21 mouse cellular contexts compared by ENCODE assay signal in the genomic region with DNA sequence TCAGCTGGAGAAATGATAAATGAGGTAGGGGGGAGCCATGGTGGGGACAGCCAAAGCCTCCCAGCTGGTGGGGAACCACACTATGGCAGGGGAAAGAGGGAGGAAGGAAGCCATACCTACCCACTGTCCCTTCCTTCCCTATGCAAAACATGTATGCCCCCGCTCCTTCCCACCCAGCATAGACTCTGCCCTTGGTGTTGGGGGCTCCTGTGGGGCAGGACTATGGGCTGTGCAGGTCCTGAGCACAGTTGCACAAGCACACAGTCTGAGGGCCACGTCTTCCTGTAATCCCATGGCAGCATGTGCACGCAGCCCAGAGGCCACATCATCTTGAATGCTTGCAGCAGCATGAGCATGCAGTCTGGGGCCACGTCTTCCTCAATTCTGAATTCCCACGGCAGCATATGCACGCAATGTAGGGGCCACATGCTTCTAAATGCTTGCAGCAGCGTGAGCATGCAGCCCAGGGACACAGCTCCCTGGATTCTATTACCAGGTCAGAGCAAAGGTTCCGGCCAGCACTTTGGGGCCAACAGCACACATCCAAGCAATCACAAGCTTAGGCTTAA. TPM values are rescaled to one million over a fixed set of nuclear protein-coding genes. Genes with fewer than 3 reads are reported as not detected.
DNase-seq lines count a peak whose midpoint lies in the region; ATAC-seq and TF ChIP-seq lines count a peak whose summit lies in the region.
"Had no signal": no experiment of that assay in that cellular context is flagged by ENCODE, and none has a peak within 500 bp of the region (broad histone marks: within the 10 kb centered on the region; RNA-seq: fewer than 3 reads in every experiment).

No protein-coding gene starts in this region.

- TF ChIP-seq CTCF in lung, postnatal 0 days (IDR thresholded peaks at IDR 0.05), result no peak

- H3K4me2 ChIP-seq in lung, postnatal 0 days (replicated peaks; ENCODE audit: low read depth, low read length), result no peak overlapping the region
- 0 out of 2 replicates have a peak overlapping the region, but pooled peaks have one; percentile 23 for H3K4me2 ChIP-seq in liver, embryonic 12.5 days
- H3K4me2 ChIP-seq: heart, embryonic 13.5 days; limb, embryonic 15.5 days had no signal

- no peak overlapping the region for H3K27ac ChIP-seq in lung, postnatal 0 days (ENCODE audit: low read length)
- H3K27ac ChIP-seq in brown adipose tissue, adult 24 weeks (replicated peaks; ENCODE audit: low read depth, low read length), result peak overlapping the region; percentile 88
- peak overlapping the region; percentile 75 for H3K27ac ChIP-seq in liver, embryonic 12.5 days
- H3K27ac ChIP-seq: heart, embryonic 13.5 days; hindbrain, postnatal 0 days; limb, embryonic 15.5 days had no signal

- no peaks in the 10 kb centered on the region for H3K4me1 ChIP-seq in lung, postnatal 0 days (ENCODE audit: insufficient read depth, low read depth, low read length)
- peaks cover 37% of the 10 kb centered on the region for H3K4me1 ChIP-seq in brown adipose tissue, adult 24 weeks (ENCODE audit: control insufficient read depth, insufficient read depth, insufficient read length, low read length)
- peaks cover 59% of the 10 kb centered on the region for H3K4me1 ChIP-seq in liver, embryonic 12.5 days

- H3K36me3 ChIP-seq in lung, postnatal 0 days (ENCODE audit: insufficient read depth, low read length), result no peaks in the 10 kb centered on the region
- no peaks in the 10 kb centered on the region for H3K36me3 ChIP-seq in liver, embryonic 12.5 days
- H3K36me3 ChIP-seq: heart, embryonic 13.5 days; limb, embryonic 15.5 days had no signal

- 82% methylated on average over 8 of the region's 8 CpGs for WGBS in lung, postnatal 0 days
- 53% methylated on average over 8 of the region's 8 CpGs for WGBS in liver, embryonic 12.5 days (ENCODE audit: insufficient replicate concordance)

- no peak overlapping the region for H3K4me3 ChIP-seq in lung, postnatal 0 days (ENCODE audit: low read depth, low read length)
- no peak overlapping the region for H3K4me3 ChIP-seq in brown adipose tissue, adult 24 weeks (ENCODE audit: insufficient read depth, low read depth, low read length)
- no peak overlapping the region for H3K4me3 ChIP-seq in liver, embryonic 12.5 days
- H3K4me3 ChIP-seq: heart, embryonic 13.5 days; limb, embryonic 15.5 days had no signal

- TF ChIP-seq EP300 in lung, postnatal 0 days (IDR thresholded peaks at IDR 0.05), result no peak

- H3K27me3 ChIP-seq in lung, postnatal 0 days (replicated peaks; ENCODE audit: insufficient read depth, low read length), result no peaks in the 10 kb centered on the region
- H3K27me3 ChIP-seq in liver, embryonic 12.5 days (replicated peaks), result no peaks in the 10 kb centered on the region
- H3K27me3 ChIP-seq: limb, embryonic 15.5 days; Patski had no signal

- no peak for ATAC-seq in lung, postnatal 0 days
- ATAC-seq in liver, embryonic 12.5 days, result no peak
- ATAC-seq in megakaryocyte progenitor cell, adult 5-6 weeks (replicated peaks; ENCODE audit: poor library complexity), result peak; percentile 42
- ATAC-seq: activated CD4-positive, CD25-positive, alpha-beta regulatory T cell, adult 4 months; hindbrain, postnatal 0 days; Patski had no signal

- peak; percentile 44 for DNase-seq in lung, postnatal 0 days (ENCODE audit: low spot score)
- DNase-seq in lung, postnatal 10 days, result no peak
- DNase-seq in frontal cortex, adult 2 months (ENCODE audit: extremely low spot score in 1 of 2, low spot score in 1 of 2), result no peak
- no peak for DNase-seq in kidney, postnatal 4 days
- DNase-seq in kidney, postnatal 25 days, result no peak
- DNase-seq: cerebellum, adult 11 months; gastrocnemius, postnatal 25 days; heart, postnatal 4 days; kidney, adult 18-20 months; midbrain, embryonic 14.5 days; thymus, postnatal 25 days had no signal

- no peaks in the 10 kb centered on the region for H3K9me3 ChIP-seq in lung, postnatal 0 days (ENCODE audit: low read length)
- no peaks in the 10 kb centered on the region for H3K9me3 ChIP-seq in liver, embryonic 12.5 days (replicated peaks)
- H3K9me3 ChIP-seq: heart, embryonic 13.5 days; limb, embryonic 15.5 days had no signal

- H3K9ac ChIP-seq in lung, postnatal 0 days (replicated peaks; ENCODE audit: low read depth), result no peak overlapping the region
- no peak overlapping the region for H3K9ac ChIP-seq in liver, embryonic 12.5 days
- H3K9ac ChIP-seq: heart, embryonic 13.5 days; limb, embryonic 15.5 days had no signal

RNA-seq across cellular contexts. Expression of a gene that starts 1.3 kb away (rescaled TPM):
- 2.2 and 3.3 TPM in 2 replicates for polyA plus RNA-seq in lung, postnatal 0 days (2015; fragmentation: Nextera tagmentation; extraction: Ambion mirVana)
- polyA plus RNA-seq in brown adipose tissue, adult 24 weeks (2012; ENCODE audit: insufficient read depth, insufficient read length, missing spikeins), result 1.3 TPM in 1 of 2 replicates, not detected in the other
- polyA plus RNA-seq in liver, embryonic 12.5 days (2016; fragmentation: Nextera tagmentation; extraction: Ambion mirVana), result 0.72 and 0.75 TPM in 2 replicates
- total RNA-seq in megakaryocyte progenitor cell, adult 5-6 weeks (2015), result 1.8 and 2.3 TPM in 2 replicates
- 1.3 and 2.1 TPM in 2 replicates for total RNA-seq in megakaryocyte progenitor cell, adult 5-6 weeks (2017)
- 0.42 and 0.44 TPM in 2 replicates for polyA plus RNA-seq in frontal cortex, adult 2 months (2012; rRNA removed)
- total RNA-seq: hindbrain, postnatal 0 days had no signal
- polyA plus RNA-seq: activated CD4-positive, CD25-positive, alpha-beta regulatory T cell, adult 4 months had no signal

RNA-seq across cellular contexts. Expression of a gene that starts 19.2 kb away (rescaled TPM):
- 7.1 and 7.2 TPM in 2 replicates for polyA plus RNA-seq in lung, postnatal 0 days (2015; fragmentation: Nextera tagmentation; extraction: Ambion mirVana)
- 1.8 TPM in 1 of 2 replicates, not detected in the other for polyA plus RNA-seq in brown adipose tissue, adult 24 weeks (2012; ENCODE audit: insufficient read depth, insufficient read length, missing spikeins)
- 0.39 and 0.51 TPM in 2 replicates for polyA plus RNA-seq in liver, embryonic 12.5 days (2016; fragmentation: Nextera tagmentation; extraction: Ambion mirVana)
- not detected in 2 replicates for total RNA-seq in megakaryocyte progenitor cell, adult 5-6 weeks (2015)
- total RNA-seq in megakaryocyte progenitor cell, adult 5-6 weeks (2017), result not detected in 2 replicates
- 4.7 and 5.7 TPM in 2 replicates for polyA plus RNA-seq in frontal cortex, adult 2 months (2012; rRNA removed)
- polyA plus RNA-seq: activated CD4-positive, CD25-positive, alpha-beta regulatory T cell, adult 4 months had no signal

RNA-seq across cellular contexts. Expression of a gene that starts 26.3 kb away (rescaled TPM):
- 22.7 and 28.1 TPM in 2 replicates for polyA plus RNA-seq in lung, postnatal 0 days (2015; fragmentation: Nextera tagmentation; extraction: Ambion mirVana)
- 18.1 and 19.7 TPM in 2 replicates for polyA plus RNA-seq in brown adipose tissue, adult 24 weeks (2012; ENCODE audit: insufficient read depth, insufficient read length, missing spikeins)
- polyA plus RNA-seq in liver, embryonic 12.5 days (2016; fragmentation: Nextera tagmentation; extraction: Ambion mirVana), result 18.3 and 19.3 TPM in 2 replicates
- total RNA-seq in megakaryocyte progenitor cell, adult 5-6 weeks (2015), result 6.0 and 6.3 TPM in 2 replicates
- total RNA-seq in megakaryocyte progenitor cell, adult 5-6 weeks (2017), result 5.7 and 6.7 TPM in 2 replicates
- polyA plus RNA-seq in frontal cortex, adult 2 months (2012; rRNA removed), result 12.0 and 15.2 TPM in 2 replicates

RNA-seq across cellular contexts. Expression of a gene that starts 51.4 kb away (rescaled TPM):
- not detected in 2 replicates for polyA plus RNA-seq in lung, postnatal 0 days (2015; fragmentation: Nextera tagmentation; extraction: Ambion mirVana)
- polyA plus RNA-seq in brown adipose tissue, adult 24 weeks (2012; ENCODE audit: insufficient read depth, insufficient read length, missing spikeins), result not detected in 2 replicates
- polyA plus RNA-seq in liver, embryonic 12.5 days (2016; fragmentation: Nextera tagmentation; extraction: Ambion mirVana), result not detected in 2 replicates
- not detected in 2 replicates for total RNA-seq in megakaryocyte progenitor cell, adult 5-6 weeks (2015)
- total RNA-seq in megakaryocyte progenitor cell, adult 5-6 weeks (2017), result not detected in 2 replicates
- polyA plus RNA-seq in frontal cortex, adult 2 months (2012; rRNA removed), result not detected in 2 replicates
- total RNA-seq: gastrocnemius, postnatal 25 days; heart, postnatal 4 days; hindbrain, postnatal 0 days; layer of hippocampus, postnatal 14 days; left cerebral cortex, postnatal 14 days had no signal
- polyA plus RNA-seq: activated CD4-positive, CD25-positive, alpha-beta regulatory T cell, adult 4 months; heart, embryonic 13.5 days; hindbrain, postnatal 0 days; midbrain, embryonic 14.5 days; Patski had no signal

RNA-seq across cellular contexts. Expression of a gene that starts 52.6 kb away (rescaled TPM):
- 60.5 and 61.6 TPM in 2 replicates for polyA plus RNA-seq in lung, postnatal 0 days (2015; fragmentation: Nextera tagmentation; extraction: Ambion mirVana)
- polyA plus RNA-seq in brown adipose tissue, adult 24 weeks (2012; ENCODE audit: insufficient read depth, insufficient read length, missing spikeins), result 250 and 278 TPM in 2 replicates
- polyA plus RNA-seq in liver, embryonic 12.5 days (2016; fragmentation: Nextera tagmentation; extraction: Ambion mirVana), result 72.3 and 73.8 TPM in 2 replicates
- total RNA-seq in megakaryocyte progenitor cell, adult 5-6 weeks (2015), result 30.3 and 32.1 TPM in 2 replicates
- 27.1 and 29.3 TPM in 2 replicates for total RNA-seq in megakaryocyte progenitor cell, adult 5-6 weeks (2017)
- polyA plus RNA-seq in frontal cortex, adult 2 months (2012; rRNA removed), result 93.5 and 97.3 TPM in 2 replicates
